Mouse (Mus musculus): ENCODE results near the gene Antxr2.

Antxr2 gene

DNA sequence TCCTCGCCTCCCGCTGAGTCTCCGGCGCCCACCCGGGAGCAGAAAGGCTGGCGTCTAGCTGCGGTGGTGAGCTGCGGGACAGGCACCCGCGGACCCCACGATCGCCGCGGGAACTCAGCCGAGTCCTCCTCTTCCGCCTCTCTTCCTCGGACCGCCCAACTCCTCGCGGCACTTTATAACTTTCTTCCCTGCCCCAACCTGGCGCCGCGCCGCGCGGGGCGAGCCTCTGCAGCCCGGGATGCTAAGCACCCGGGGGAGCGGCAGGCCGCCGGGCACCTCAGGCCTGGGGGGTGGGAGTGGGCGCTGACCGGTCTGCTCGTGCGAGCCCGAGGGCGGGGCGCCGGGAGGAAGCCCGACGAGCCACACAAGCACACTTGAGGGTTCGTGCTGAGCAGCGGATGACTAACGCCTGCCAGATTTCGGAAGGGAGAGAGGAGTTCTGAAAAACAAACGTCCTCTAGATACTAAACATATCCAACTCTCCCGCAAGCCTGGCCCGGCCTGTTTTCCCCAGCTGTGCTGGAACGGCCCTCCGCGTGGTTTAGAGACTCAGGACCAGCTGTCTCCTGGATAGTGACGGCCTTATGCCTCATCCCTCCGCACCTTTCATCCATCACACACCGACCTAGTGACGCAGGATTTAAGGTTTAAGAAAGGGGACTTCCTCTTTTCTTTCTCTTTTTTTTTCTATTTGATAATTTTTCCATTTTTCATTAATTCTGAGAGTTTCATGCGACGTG, at the start of gene Antxr2:
Antxr2 (minus strand) TSS at position 142 of the 740 bp plus-strand sequence.
- DNase-seq = peak; percentile 5 to 20

DNA sequence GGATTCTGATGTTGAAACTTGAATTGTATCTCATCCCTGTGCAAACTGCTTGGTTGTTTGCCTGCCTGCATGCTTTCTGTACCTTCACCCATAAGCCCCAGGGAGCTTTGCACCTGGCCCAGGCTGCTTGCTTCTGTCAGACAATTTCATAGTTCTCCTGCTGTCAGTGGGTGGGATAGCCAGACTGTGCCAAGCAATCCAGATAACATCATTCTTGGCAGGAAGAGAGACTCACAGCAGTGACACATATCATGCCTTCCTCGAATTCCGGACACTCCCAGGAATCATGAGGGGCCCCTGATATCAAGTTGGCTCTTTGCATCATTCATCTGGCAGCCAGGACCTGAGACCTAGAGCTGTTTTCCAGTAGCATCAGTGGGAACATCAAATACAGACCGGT, 45.8 kb upstream of the Antxr2 start:
- no peak for DNase-seq

DNA sequence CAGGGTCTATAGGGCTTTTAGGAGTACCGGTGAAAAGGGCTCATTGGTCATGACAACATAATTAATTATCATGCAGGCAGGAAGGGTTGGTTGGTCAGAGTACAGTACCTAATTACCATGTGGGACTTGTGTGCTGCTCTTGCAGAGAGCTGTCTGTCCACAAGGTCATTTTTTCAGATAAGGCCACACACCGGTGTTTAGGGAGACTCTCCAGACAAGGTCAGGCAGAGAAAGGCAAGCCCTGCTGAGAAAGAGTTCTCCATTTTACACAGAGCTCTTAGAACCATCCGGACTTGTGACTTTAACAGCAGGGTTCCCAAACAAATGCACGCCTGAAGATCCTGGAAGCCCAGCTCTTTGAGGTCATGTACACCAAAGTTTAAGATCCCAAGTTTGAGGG, 38.3 kb upstream of the Antxr2 start:
- DNase-seq = no peak

DNA sequence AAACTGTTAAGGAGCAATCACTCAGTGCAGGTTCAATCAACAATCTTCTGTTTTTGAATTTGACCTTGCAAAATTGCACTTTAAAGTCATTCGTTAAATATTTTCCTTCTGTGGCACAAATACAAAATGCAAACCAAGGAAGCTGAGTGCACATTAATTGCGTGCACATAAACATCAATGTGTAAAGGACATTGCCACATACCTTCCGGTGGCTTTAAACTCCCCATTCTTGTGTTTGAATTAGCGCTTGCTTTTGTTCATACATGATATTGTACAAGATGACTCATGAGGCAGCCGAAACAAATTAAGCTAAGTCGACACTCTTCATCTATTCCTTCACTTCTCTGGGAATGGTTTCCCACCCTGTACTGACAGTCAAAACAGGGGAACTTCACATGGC, 24.4 kb upstream of the Antxr2 start:
- no peak for DNase-seq

DNA sequence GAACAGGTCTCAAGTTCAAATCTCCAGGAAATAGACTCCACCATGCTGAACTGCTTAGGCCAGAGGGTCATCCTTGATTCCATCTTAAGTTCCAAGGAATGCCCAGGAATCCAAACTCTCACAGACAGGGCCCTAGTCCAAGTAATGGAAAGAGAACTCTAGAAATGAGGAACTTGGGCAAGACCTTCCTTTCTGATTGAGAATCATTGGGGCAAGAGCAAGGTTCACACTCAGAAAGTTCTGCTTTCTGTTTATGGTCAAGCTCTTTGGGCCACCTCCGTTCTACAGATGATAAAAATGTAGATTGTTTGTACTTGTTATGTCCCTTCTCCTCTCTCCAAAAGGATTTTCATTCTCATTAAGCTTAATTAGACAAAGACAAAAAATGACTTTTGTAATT, 24.0 kb upstream of the Antxr2 start:
- DNase-seq = no peak

DNA sequence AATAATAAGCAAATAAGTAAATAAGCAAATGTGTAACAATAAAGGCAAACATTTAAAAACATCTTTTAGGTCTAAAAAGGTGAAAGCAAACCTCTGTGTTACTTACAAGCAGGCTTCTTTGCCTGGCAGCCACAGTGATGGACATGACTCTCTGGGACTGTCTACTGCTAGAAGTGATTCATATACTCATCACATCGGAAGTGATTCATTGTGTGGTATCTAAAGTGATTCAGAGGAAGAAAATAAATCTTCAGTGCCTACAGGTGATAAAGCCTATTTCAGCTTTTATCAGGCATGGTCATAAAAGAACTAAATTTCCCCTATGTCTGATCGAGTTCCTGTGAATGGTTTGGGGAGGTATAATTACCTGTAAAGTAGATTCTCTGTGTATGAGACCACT, 4.1 kb upstream of the Antxr2 start:
- DNase-seq = no peak

DNA sequence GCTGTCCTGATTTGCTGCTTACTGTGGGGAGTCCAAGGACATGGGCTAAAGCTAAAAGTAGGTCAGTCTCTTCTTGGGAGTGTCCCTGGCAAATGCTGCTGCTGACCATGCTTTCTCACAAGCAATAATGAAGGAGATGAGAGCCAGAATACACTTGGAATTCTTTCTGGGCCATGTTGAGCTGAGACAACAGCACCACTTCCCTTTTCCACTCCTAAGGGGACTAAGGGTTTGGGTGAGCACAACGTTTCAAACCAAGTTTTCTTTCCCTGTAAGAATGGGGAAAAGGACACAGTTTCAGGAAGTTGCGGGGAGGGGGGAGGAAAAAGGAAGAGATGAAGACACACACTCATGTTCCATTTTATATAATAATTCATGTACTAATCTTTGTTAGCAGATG, 3.4 kb upstream of the Antxr2 start:
- DNase-seq = no peak

DNA sequence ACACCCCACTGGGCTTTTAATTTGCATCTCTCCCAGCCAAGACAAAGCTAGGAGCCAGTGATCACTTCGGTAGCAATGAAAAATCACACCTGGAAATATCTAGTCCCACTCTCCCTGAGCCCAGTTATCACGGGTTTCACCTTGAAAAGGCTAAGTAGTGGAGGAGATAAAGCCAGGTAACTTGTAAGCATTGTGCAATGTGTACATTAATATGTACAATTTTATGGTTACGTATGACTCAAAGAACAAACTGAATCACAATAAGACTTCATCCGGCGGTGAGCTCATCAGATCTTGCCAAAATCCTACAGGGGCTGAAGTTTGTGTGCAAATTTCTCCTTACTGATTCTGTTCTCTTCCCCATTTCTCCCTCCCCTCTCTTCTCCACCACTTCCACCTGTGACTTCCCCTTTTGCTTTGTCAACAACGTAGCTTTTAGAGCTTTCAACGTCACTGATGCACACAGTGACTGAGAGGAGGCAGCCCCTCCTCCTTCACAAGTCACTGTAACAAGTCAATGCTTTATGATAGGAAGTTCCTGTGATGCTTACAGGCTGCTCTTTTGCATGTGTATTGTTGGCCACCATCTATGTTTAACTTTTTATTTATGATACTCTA, 2.1 kb upstream of the Antxr2 start:
- no peak for DNase-seq

DNA sequence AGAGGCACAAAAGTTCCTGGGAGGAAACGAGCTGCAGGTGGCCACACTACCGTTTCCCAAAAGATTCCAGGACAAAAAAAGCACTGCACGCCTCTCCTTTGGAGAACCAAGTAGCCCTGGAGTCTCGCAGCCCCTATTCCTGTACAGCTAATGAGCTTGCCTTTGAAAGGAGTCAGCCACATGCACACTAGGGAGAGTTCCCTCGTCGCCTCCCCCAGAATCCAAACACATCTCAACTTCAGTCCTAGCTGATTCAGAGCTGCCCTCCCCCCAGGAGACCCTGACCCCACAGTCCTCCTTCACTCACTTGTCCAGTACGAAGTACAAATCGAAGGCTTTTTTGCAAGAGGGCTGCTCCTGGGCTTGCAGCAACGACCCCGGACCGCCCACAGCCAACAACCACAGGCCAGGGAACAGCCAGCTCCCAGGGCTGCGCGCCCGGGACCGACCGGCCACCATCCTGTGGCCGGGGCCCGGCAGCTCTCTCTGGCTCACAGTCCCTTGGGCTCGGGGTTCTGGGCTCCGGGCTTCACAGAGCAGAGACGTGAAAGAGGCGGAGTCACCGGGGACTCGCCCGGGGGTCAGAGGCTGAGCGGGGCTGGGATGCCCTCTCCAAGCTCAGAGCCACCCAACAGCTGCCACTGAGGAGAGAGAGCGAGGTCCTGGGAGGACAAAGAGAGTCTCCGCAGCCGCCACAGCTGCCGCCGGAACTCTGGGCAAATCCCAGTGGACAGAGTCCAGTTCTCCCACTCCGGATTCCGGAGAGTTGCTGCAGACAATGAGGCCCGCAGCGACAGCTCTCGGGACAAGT, 547 bp downstream of the Antxr2 start:
- DNase-seq = peak; percentile 5 to 9

DNA sequence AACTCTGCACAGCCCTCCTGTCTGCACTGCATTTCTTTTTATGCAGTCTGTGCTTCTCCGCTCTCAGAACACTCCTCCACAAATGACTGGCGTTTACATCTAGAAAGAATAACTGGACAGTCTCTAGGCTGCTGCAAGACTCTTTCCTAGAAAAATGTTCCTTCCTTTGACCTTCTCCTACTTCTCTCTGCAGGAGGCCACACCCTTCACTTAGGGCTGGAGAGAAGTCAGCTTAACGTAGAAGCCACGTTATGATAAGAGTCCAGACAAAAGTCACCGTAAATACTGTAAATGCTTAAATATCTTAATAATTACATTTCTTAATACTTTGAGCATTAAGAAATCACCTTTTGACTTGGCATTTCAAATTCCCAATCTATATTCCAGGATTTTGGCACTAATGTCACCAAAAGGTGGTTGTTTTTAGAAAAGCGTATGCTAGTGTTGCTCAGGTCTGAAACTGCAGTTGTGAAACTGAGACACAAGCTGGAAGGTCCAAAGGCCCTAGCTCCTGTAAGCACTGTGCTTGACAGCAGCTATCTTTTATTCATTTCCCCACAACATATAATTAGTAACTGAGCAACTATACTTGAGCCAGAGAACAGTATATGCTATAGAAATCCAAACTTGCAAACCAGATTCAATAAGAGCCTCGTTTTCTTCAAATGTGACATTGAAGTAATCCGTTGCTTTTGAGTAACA, 3.0 kb downstream of the Antxr2 start:
- no peak for DNase-seq

DNA sequence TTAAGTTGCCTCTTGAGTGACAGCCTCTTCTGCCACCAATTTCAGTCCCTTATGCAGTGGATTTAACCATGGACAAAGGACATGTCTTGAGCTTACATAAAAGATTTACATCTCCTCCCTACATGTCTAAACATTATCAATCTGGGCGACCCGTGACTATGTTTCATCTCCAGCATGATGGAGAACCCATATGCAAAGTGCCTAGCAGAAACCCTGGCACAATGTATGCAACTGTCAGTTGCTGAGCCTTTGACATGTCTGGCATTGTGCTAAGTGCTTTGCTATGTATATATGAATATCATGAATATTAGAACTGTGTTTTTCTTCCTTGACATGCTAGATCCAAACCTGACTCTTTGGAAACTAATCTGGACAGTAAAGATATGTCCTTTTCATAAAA, 4.9 kb downstream of the Antxr2 start:
- no peak for DNase-seq

DNA sequence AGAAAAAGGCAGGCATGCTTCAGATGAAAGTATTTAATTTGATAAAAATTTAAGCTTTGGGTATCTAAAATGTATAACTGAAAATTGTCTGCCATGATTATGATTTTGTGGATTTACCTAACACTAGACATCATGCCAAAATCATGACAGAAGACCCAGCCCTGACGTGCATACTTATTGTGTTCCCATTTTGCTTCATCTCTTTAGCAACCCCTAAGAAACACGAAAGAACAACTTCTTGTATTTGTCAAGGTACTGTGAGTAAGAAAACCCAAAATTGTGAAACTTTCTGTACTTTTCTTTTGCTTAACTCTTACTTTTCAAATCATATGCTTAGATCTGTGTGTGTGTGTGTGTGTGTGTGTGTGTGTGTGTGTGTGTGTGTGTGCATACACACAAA, 6.3 kb downstream of the Antxr2 start:
- DNase-seq = no peak

DNA sequence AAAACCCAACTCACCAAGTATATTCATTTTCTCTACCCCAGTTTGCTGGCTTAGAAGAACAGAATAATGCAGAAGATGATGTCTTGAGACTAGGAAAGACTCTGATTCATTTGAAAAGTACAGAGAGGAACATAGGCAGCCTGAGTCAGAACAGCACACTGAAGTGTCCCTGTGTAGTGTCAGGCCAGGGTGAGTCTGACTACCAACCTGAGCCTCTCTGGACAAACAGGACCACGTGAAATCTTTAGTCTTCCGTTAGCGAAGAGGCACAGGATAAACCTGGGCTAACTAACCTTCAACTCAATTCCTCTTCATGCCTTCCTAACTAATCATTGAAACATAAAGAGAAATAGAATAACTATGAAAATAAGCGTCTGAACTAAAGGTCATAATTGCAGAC, 9.3 kb downstream of the Antxr2 start:
- DNase-seq = no peak

DNA sequence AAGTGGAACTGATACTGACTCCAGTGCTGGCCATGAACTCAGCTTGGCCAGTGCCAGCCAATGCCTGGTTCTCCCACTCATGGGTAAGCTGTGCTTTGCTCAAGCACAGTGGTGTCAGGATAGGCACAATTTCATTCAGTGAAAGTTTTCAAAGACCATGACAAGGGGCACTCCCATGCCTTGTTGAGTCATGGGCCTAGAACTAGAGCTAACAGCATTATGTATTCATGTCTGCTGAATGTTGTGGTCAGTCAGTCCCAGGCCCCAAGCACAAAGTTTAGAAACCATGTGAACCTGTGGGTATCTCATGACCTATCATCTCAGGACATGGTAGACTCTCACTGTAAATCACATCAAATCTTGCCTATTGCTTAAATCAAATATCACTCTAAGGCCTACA, 10.2 kb downstream of the Antxr2 start:
- DNase-seq = no peak

DNA sequence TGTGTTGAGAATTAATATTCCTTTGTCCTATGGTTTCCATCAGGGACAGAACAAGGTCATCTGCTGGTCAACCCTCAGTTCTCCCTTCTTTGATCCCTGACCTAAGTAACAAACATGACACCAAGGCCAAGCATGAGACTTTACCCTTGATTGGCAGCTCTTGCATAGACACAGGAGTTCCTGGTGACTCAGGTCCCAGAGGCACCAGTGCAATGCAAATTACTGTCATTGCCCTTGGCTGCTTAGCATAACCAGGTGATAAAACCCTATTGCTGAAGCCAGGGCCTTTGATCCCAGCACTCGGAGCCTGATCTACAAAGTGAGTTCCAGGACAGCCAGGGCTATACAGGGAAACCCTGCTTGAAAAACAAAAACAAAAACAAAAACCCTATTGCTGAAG, 11.4 kb downstream of the Antxr2 start:
- no peak for DNase-seq

DNA sequence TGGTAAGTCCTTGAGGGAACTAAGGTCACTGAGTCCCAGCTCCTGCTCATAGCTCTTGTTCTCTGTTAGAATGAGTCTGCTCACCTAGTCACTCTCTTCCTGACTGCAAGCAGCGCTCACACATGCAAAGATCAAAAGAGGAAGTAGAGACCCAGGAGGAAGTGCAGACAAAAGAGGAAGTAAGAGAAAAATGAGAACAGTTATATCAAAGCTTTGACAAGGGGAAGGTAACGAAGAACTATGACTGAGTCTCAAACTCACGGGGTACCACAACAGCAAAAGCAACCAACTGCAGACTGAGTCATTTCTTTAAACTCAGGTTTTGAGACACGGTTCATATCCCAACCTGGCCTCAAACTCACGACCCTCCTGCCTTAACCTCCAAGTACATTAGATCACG, 12.7 kb downstream of the Antxr2 start:
- DNase-seq = no peak

DNA sequence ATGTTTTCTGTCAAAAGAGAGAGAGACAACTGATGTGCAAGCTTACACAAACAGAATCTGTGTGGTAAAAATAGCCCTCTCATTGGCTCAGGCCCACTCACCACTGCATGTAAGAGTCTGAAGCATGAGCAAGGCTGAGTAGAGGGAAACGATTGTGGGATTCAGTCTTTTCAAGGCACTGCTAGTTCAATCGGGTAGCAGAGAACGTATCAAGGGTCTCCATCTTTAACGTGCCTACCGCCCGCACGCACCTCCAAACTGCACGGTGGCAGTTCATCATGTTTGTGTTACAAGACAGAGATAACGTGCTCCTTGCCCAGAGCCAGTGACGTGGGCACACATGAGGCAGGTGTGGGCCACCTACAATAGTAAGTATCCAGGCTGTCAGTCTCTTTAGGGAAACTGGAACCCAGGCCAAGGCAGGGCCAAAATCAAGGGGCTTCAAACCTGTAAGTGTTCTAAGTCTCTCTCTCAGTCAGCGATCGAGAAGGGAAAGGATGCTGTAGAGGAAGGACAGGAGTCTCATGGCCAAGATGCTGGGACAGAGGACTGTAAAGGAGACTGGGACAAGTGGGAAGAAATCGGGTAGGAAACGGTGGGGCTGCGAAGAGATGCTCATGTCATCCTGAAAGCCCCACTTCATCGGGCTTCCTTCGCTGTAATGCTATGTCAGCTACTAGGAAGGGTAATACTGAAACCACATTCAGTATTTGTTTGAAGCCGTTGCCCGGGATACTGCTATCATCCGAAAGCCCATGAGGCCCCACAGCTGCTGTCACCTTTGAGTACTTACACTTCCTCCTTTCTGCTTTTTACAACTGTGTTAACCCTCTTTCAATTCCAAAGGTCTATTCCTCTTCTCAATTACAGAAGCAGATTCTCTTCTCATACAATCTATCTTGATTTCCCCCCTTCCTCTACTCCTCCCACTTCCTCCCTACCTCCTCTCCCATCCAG, 14.3 kb downstream of the Antxr2 start:
- no peak for DNase-seq

DNA sequence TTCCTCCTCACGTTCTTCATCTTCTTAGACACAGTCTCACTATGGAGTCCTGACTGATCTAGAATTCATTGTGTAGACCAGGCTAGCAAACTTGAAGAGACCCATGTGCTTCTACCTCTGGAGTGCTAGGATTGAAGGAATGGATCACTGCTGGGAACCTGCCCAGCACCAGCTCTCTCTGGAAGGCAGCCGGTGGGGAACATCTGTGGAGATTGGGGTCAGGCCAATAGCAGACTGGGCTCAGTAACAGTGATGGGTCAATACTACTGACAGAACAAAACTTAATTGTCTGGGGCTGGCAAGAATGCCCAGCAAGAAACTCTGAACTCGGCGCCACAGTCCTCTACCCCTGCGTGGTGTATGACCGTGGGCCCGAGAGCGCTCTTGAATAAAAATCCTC, 25.1 kb downstream of the Antxr2 start:
- no peak for DNase-seq

DNA sequence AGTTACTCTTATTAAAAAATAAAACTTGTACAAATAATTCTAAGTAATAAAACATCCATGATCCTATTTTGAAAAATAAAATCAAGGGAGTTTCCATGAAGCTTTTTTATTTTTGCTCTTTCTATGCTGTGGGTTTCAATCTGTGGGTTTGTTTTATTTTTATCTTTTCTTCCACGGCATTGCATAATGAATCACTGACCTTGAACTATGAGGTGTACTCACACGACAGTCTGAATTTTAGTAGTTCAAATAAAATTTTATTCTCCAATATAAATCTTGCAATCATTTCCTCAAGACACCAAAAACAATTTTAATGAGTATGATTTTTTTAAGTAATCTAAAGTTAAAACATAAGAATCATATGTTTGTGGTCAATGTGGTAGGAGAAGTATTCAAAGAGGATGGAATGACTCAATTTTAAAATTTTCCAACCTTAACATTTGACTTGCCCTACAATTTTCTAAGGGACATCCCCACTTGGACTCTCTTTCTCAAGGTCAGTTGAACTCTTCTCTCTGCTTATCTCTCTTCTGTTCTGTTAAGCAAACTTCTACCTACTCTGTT, 31.5 kb downstream of the Antxr2 start:
- no peak for DNase-seq

DNA sequence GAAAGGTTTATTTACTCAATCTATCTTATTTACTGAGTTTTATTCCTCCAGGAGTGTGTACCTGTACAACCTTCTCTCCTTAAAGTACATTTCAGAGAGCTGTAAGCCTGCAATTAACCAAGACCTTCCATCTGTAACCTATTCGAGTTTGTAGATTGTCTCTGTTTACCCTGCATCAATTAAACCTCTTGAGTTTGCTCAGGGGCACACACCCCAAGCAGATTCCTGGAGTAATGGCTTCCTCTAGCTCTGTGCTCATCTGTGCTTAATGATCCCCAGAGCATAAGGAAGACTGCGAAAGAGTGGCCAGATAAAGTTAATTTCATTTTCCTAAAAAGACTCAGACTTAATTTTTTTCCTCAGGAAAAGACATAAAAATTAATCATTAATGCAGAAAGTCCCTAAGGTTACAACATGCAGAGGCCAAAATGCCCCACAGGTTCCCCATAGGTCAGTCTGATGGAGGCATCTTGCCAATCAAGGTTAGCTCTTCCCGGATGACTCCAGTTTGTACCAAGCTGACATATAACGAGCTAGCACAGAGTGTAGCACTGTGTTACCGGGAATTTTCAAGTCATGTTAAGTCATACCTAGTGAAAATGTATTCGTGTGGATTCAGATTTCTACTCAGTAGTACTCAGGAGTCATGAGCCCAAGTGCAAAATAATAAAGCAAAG, 34.2 kb downstream of the Antxr2 start:
- no peak for DNase-seq

DNA sequence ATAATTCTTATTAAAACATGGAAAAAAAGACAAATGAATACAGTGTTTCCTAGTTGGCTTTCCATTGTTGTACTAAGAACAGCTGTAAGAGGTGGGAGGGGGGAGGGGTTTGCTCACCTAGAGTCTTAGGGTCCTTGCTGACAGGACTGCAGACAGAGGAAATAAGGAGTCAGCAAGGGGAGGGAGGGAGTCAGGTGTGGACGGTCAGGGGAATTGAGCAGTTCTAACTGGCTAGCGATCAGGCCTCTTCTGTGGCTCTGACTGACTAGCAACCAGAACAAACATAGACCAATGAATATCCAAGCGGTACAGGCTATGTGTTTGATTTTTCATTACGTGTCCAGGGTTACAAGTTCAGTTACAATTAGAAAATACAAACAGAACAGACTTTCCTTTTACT, 35.0 kb downstream of the Antxr2 start:
- no peak for DNase-seq

All from cerebellum, postnatal 36 days (tissue).